Mouse (Mus musculus) myocyte (in vitro differentiated cells): Measurements from ENCODE around the gene Fosb.

Experiments
- E2F4 ChIP-seq: IDR thresholded peaks from one replicate; pipeline ENCODE4 v1.6.1; 2011; ENCODE audit warnings: mild to moderate bottlenecking, control low read depth, moderate library complexity; ENCODE audit not compliant: insufficient read depth
- MAX ChIP-seq: IDR thresholded peaks from one replicate; pipeline ENCODE4 v1.6.1; 2011; ENCODE audit warnings: low read depth, mild to moderate bottlenecking, control low read depth
- MYOD1 ChIP-seq, 3 experiments: IDR thresholded peaks; one replicate each; pipeline ENCODE4 v1.6.1; 2011; ENCODE audit warnings: control low read depth in 2 of 3, low read depth in 2 of 3, mild to moderate bottlenecking in 2 of 3, moderate library complexity in 1 of 3; ENCODE audit not compliant: insufficient read length in 2 of 3, control insufficient read depth in 1 of 3
- POLR2AphosphoS2 ChIP-seq: IDR thresholded peaks from one replicate; pipeline ENCODE4 v1.6.1; 2011; ENCODE audit warnings: low read depth, control low read depth; ENCODE audit not compliant: insufficient read length
- SRF ChIP-seq: IDR thresholded peaks from one replicate; pipeline ENCODE4 v1.6.1; 2011; ENCODE audit warnings: low read depth; ENCODE audit not compliant: control insufficient read depth, insufficient read length

GRCm38 (mm10) chr7:19324221-19324620, 14.4 kb upstream of the Fosb start:
- no peak for TF ChIP-seq MYOD1 (IDR thresholded peaks at IDR 0.05; ENCODE audit: control insufficient read depth in 1 of 3, insufficient read length in 2 of 3, low read depth in 2 of 3)
- TF ChIP-seq SRF = no peak
- no peak for TF ChIP-seq E2F4
- no peak for TF ChIP-seq MAX
- TF ChIP-seq POLR2AphosphoS2 = no peak
